Mouse (Mus musculus) brain, embryonic 14.5 days (tissue): ENCODE measurements at regions not wholly inside any gene's neighbourhood (a gene's known extent, or its start where the extent isn't known, plus 50 kb on each side); places are given as distances from the start of the nearest gene placed in this dataset.

Source experiments
- CTCF ChIP-seq: fragments of 200-500 bp; IDR thresholded peaks from 2 replicates; pipeline ENCODE4 v1.5.1; 2012; ENCODE audit warnings: inconsistent platforms, mild to moderate bottlenecking, moderate library complexity, borderline replicate concordance; ENCODE audit not compliant: insufficient read depth, insufficient read length; ENCODE audit errors: extremely low read depth
- POLR2A ChIP-seq: fragments of 200-500 bp; IDR thresholded peaks from 2 replicates; pipeline ENCODE4 v1.6.1; 2012; ENCODE audit warnings: mild to moderate bottlenecking, inconsistent platforms, borderline replicate concordance; ENCODE audit not compliant: poor library complexity, insufficient read depth, insufficient read length, severe bottlenecking; ENCODE audit errors: extremely low read depth

DNA sequence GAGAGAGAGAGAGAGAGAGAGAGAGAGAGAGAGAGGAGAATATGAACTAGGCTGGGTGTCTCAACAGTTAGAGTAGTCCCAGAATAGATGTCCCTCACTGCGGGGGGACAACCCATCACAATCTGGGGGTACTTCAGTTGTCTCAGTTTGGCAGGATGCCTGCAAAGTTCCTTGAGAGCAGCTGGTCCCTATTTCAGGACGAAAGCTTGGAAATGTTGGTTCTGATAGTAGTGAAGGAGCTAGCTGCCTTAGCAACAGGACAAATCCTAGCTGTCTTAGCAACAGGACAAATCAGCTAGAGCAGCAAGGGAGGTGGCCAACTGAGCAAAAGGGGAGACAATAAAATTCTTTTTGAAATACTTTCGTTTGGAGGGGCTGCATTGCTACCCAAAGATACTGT lies 139.9 kb upstream of the Frg1 start:
- TF ChIP-seq CTCF (no peak), POLR2A (no peak)
